Mouse (Mus musculus) adrenal gland, adult (tissue): Measurements from ENCODE around the gene Ftl1.

Experiments
- DNase-seq, 2 experiments: peaks; one replicate each; pipeline ENCODE4 v3.0.0; 2022 to 2023; ENCODE audit warnings: low spot score in 1 of 2; ENCODE audit not compliant: inconsistent age in 2 of 2

Gene Ftl1

GRCm38 (mm10) chr7:45414740-45415224 is 44.9 kb downstream of the Ftl1 start:
- no peak for DNase-seq

DNA sequence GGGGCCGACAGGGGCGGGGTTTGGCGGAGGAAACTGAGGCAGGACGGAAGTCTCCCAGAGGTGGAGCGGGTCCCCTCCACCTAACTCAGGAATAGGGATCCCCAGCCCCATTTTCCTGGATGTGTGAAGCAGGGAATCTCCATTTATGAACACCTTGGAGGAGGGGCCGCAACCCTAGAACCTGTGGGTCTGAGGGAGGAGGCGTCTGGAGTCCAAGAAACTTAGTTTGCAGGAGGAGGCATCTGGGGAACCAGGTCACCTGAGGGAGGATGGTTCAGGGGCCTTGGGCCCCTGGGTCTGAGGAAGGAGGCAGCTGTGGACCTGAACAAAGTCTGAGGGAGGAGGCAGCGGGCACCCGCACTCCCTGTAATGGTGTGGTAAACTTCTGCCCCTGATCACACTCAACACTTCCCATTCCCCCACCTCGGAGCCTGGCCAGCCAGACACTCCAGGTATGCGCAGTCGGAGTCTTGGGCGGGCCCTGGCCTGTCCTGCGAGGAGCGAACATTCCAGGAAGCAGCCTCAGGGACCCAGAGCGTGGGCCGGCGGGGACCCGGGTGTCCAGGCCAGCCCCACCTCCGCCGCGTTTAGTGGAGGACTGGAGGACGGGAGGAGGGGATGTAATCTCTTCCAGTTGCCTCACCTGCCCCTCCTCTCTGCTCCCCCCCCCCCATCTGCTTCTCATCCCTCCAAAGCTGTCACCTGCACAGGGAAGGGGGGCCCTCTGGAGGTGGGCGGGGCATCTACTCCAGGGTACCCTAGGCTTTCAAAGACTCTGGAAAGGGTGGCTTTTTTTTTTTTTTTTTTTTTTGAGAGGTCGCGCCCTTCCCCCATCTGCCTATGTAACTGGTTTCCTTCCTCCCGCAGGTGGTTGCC is 45.6 kb downstream of the Ftl1 start:
- no peak for DNase-seq

DNA sequence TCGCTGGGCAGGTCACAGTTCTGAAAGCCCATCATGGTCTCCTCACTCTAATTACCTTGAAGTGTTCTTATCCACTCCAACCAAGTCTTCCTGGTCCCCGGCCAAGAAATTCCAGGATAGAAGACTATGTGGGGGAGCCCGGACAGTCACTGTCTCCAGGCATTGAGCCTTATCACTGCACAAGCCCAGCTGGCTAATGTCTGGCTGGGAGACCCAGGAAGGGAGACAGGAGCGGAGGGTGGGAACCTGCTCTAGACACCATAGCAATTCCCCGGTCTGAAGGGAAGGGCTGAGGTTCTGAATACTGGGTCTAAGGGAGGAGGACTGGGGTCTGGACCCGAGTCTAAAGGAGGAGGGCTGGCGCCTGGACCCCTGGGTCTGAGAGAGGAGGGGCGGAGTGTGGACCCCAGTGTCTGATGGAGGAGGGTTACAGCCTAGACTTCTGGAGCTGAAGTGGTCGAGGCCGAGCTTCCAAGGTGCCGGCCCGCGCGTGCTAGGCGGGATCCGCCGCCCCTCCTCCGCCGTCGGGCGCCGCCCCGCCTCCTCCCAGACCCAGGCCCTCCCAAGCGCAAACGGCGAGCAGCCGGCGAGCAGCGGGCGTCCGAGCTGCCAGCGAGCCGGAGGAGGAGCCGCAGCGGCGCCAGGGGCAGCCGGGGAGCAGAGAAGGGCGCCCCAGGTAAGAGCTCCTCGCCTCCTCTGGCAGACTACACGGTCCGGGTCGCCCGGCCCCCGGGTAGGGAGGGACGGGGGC is 46.4 kb downstream of the Ftl1 start, which contains the start of gene Ntf5:
Gene Ntf5 (plus strand): TSS at position 583 of the 751 bp plus-strand sequence.
- no peak for DNase-seq

- no peak for DNase-seq
These were observed 47.3 kb downstream of the Ftl1 start for GRCm38 (mm10) chr7:45412421-45412820.

DNA sequence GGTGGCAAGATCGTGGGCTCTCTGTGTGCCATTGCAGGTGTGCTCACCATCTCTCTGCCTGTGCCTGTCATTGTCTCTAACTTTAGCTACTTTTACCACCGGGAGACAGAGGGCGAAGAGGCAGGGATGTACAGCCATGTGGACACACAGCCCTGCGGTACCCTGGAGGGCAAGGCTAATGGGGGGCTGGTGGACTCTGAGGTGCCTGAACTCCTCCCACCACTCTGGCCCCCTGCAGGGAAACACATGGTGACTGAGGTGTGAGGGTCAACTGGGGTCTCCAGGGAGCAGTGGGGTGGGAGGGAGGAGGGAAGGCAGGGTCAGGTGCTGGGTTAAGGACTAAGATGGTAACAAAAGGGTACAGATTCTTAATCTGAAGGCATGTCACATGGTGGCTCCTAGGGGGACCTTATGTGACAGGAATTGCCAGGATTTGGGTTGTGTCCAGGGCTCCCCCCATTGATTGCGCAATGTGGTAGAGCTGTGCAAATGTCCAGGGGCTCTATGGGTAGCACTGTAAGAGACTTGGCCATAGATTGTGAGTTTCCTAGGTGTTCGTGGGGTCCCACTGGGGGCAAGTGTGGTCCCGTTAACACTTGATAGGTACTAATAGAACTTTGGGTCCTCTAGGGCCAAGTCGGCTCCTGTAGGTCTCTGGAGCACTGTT is 50.1 kb downstream of the Ftl1 start:
- no peak for DNase-seq

- DNase-seq, result no peak
These were observed 50.7 kb downstream of the Ftl1 start for GRCm38 (mm10) chr7:45408949-45409348.

GRCm38 (mm10) chr7:45408351-45408750 is 51.3 kb downstream of the Ftl1 start:
- no peak for DNase-seq
